Mouse (Mus musculus): ENCODE results near the gene Myod1.
A peak's percentile ranks its signal among the peaks of the same experiment; 100 is the strongest.

The Myod1 gene

DNA sequence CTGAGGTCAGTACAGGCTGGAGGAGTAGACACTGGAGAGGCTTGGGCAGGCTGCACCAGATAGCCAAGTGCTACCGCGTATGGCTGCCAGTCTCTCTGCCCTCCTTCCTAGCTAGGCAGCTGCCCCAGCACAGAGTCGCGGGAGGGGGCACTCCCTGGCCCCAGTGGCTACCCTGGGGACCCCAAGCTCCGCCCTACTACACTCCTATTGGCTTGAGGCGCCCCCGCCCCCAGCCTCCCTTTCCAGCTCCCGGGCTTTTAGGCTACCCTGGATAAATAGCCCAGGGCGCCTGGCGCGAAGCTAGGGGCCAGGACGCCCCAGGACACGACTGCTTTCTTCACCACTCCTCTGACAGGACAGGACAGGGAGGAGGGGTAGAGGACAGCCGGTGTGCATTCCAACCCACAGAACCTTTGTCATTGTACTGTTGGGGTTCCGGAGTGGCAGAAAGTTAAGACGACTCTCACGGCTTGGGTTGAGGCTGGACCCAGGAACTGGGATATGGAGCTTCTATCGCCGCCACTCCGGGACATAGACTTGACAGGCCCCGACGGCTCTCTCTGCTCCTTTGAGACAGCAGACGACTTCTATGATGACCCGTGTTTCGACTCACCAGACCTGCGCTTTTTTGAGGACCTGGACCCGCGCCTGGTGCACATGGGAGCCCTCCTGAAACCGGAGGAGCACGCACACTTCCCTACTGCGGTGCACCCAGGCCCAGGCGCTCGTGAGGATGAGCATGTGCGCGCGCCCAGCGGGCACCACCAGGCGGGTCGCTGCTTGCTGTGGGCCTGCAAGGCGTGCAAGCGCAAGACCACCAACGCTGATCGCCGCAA is at the start of gene Myod1:
Gene Myod1 (plus strand): TSS at position 303 of the 836 bp plus-strand sequence.
- no peak for DNase-seq

DNA sequence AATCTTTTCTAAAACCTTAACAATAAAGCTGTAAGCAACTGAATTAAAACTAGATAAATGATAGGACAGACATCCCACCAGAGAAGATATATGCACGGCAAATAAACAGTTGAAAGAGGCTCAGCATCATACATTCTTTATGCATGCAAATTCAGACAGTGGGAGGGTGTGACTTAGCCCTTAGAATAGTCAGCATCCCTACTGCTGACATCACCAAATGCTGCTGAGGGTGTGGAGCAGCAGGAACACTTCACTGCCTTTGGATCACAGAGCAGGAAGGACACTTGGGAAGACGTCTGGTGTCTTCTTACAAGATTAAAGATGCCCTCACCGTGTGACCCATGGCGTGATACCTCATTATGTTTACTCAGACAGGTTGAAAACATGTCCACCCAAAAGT is 48.4 kb upstream of the Myod1 start:
- no peak for DNase-seq

DNA sequence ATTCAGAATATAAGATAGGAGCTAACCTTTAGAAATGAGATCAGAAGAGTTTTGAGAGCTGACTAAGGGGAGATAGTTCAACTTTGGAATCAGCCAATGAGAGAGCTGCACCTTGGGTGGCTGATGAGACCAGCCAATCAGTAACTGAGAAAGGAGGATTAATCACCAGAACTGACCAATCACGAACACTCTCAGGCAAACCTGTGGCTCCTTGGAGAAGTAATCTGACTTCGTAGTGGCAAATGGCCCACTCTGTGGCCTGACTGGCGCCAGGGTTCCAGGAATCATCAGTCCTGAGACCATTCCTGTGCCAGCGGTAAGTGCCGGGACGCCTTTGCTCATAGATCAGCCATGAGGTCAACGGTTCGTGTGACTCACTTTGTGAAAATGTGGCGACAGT is 38.9 kb upstream of the Myod1 start:
- no peak for DNase-seq

DNA sequence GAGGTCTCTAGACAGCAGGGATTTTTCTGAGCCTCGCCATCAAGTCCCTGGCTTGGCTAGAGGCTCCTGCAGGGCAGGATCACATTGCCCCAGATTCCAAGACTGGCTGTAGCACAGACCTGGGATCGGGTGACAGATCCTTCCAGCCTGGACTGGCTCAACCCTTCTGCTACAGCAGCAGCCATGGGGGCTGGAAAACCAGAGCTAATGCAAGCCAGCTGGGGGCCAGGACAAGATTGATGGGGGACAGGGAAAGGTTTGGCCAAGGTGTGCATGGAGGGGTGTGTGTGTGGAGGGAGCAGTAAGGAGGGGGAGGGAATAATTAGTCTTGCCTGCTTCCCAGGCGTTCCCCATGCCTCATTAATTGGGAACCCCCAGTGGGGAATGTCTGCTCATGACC is 36.5 kb upstream of the Myod1 start:
- no peak for DNase-seq

DNA sequence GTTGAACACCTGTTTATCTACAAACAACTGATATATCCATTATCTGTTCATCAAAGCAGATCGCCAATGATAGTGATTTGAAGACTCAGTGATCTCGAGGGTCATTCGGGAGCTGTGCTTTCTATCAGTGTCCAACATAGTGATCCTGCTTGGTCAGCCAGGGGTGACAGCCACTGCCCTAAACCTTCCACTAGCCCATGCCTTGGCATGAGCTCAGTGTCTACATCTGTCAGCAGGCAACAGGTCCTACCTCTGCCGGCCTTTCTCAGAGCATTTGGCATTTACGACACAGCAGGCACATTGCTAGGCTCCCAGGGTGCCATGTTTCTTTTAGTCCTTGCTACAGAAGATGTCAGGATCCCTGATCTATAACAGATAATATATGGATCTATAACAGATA is 36.0 kb upstream of the Myod1 start:
- DNase-seq = no peak

DNA sequence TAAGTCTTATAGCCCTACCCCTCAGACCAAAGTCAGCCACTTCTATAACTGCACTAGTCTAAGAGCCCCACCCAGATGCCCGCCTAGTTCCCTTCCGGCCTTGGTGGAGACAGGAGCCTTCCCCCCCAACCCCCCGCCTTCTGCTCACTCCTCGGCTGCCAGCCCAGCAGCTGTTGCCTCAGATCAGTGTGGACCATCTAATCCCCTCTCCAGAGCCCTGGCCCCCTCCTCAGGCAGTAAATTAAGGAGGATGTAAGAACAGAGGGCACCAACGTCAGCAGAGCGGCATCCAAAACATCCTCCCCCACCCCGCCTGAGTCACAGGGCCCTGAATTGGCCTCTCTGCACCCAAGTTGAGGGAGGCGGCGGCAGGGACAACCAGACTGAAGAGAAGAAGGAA is 34.8 kb upstream of the Myod1 start:
- no peak for DNase-seq

DNA sequence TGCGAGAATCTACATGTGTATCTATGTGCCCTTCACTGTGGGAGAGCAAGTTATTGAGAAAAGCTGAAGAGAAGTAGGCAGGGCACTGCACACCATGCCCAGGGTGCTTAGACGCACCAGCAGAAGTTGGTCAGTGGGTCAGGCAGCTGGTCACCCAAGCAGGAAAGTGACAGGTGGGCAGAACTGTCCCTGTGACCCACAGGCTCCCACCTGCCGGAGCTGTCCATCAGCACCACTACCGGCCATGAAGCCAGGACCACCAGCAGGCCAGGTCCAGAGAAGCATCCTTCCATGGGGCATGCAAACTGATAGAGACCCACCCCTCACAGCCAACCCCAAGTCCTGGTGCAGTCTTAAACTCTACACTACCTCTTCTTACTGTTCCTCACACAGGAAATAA is 28.6 kb upstream of the Myod1 start:
- DNase-seq = no peak

DNA sequence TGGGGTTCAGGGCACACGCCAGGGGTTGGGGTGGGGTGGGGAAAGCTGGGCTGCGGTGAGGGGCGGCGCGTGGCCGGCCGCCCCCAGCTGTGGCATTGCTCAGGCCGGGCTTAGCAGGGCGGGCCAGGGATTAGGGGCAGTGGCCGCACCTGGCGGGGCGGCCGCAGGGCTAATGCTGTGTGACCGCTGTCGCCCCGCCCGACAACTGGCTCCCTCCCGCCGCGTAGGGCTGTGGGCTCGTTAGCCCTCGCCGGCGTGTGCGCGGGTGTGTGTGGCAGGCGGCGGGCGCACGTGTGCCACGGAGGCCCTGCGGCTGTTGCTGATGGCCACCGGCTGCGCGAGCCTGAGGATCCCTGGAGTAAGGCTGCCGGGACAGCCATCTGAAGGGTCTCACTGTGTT is 27.5 kb upstream of the Myod1 start:
- DNase-seq = no peak

DNA sequence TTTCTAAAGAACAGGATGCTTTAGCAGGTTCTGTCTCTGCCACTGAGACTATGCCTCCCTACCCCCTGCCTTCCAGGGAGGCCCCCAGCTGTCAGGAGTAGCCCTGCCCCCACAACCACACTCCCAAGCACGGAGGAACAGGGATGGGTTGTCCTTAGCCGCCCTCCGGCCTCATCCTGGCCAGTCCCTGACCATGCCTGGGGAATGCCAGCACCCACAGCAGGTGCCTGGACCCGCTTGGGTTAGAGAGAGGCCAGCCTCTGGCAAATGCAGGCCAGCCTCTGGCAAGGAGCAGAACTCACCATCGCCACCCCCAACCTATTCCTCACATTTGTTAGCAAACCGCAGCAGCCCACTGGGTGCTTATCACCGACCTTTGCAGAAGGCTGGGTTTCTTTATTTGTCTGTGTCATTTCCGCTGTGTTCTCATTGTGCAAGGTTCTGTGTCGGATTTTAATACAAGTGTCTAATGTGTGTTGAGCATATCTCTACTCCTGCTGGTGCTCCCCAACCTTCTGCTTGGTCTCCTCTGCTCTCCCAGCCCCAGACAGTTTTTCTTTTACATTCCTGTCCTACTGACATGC is 26.1 kb upstream of the Myod1 start:
- DNase-seq = no peak

DNA sequence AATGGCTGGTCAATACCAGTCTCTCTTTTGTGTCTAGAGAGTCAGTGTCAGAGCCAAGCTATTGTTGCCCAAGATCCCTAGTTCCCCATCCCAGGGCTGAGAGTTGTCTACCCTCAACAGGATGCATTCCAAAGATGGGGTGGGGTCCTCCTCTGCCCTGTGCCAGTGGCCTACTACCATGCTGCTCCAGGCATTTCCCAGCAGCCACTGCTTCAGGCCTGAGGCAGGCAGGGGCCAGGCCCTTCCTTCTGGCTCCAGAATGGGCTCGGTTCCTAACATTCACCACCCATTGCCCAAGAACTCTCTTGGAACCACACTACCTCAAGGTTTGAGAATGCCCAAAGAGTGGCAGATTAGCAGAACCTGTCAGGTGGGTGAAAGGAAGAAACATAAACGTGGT is 23.5 kb upstream of the Myod1 start:
- no peak for DNase-seq

DNA sequence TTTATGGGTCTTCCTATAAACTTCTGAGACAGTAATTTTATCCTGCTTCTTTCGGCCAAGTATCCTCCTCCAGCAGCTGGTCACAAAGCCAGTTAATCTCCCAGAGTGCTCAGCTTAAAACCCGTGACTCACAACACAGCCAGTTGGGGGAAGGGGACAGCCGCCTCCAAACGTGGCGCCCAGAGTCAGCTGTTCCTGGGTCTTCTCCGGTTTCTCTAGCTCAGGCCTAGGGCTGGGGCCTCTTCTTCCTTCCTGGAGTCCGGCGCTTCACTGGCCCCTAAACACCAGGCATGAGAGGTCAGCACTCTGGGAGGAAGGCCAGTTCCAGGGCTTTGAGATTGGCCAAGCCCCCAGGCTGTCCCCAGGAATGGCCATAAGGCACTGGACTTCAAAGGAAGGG is 23.1 kb upstream of the Myod1 start:
- DNase-seq = no peak

DNA sequence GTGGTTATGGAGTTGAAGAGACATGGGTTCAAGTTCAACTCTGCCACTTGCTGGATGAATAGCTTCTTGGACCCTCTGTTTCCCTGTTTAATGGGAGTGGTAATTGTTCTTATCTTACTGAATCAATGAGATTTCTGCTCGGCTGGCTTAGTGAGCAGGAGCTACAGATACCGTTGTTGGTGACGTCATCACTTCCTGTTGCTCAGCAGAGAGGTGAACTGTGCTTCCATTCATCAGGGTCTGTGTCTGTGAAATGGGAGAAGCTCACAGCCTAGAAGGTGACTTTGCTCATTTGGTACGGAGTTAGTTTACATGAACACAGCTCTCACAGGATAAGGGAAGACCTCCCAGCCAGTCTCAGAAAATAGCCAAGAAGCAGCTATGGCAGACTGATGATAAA is 22.4 kb upstream of the Myod1 start:
- DNase-seq = no peak

DNA sequence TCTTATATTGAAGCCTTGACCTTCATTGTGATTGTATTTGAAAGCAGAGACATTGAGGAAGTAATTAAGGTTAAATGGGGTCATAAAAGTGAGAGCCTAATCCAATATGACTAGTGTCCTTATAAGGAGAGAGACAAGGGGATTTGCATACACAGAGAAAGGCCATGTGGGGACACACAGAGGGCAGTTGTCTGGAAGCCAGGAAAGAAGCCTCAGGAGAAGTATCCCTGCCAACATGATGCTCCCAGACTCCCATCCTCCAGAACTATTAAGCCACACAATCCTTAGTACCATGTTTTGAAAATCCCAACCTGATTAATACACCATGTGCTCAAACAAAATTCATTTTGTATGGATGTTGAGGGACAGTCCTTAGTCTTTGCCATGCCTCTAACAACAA is 14.5 kb upstream of the Myod1 start:
- DNase-seq = no peak

DNA sequence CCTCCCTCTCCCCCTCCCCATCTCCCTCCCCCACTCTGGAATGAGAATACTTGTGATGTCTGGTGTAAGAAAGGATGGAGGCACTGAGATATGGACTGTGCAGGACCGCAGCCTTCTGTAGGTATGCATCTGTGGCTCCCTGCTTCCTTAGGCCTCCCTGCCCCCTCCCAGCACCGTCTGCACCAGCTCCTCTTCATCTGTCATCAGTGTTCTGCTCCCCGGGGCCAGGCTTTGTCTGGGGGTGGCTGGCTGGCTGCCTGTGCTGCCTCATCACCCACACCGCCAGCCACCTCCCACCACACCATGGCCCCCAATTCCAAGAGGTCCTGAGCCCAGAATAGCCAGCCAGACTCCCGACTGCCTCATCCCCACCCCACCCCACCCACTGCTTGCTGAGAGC is 12.1 kb upstream of the Myod1 start:
- no peak for DNase-seq

DNA sequence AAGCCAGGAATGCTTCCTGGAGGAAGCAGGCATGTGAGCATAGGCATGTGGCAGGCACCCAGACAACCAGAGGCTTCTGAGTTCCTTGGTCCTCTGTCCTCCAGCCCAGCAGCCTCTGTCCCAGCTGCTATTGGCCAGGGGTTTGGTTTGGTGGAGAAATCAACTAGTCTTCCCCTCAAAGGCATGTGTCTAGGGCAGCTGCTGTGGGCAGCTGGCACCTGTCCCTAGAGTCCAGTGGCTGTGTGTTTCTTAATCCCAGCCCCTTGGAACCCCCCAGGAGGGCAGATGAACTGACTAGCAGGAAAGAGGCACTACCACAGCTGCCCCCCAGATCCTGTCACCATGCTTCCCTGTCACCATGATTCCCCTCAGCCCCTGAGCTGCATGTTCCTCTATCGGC is 10.5 kb upstream of the Myod1 start:
- no peak for DNase-seq

DNA sequence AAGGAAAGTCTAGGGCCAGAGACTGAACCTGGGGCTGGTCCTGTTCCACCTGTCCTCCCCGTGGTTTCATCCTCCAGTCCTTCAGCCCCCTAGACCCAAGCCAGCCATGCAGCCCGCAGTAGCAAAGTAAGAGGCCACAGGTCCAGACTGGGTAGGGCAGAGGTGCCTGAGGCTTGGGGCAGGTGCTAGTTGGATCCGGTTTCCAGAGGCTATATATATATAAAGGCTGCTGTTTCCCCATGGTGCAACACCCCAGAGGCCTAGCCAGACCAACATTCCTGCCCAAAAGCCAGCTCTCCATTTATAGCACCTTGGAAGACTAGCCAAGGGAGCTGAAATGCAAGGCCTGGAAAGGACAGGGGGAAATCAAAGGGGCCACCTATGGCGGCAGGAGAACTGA is 5.2 kb upstream of the Myod1 start:
- DNase-seq = no peak

DNA sequence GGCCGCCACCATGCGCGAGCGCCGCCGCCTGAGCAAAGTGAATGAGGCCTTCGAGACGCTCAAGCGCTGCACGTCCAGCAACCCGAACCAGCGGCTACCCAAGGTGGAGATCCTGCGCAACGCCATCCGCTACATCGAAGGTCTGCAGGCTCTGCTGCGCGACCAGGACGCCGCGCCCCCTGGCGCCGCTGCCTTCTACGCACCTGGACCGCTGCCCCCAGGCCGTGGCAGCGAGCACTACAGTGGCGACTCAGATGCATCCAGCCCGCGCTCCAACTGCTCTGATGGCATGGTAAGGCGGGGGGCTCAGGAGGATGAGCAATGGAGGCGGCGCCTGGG is 703 bp downstream of the Myod1 start:
- DNase-seq = no peak

DNA sequence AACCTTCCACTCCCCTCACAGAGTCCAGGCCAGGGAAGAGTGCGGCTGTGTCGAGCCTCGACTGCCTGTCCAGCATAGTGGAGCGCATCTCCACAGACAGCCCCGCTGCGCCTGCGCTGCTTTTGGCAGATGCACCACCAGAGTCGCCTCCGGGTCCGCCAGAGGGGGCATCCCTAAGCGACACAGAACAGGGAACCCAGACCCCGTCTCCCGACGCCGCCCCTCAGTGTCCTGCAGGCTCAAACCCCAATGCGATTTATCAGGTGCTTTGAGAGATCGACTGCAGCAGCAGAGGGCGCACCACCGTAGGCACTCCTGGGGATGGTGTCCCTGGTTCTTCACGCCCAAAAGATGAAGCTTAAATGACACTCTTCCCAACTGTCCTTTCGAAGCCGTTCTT is 1.8 kb downstream of the Myod1 start:
- no peak for DNase-seq

DNA sequence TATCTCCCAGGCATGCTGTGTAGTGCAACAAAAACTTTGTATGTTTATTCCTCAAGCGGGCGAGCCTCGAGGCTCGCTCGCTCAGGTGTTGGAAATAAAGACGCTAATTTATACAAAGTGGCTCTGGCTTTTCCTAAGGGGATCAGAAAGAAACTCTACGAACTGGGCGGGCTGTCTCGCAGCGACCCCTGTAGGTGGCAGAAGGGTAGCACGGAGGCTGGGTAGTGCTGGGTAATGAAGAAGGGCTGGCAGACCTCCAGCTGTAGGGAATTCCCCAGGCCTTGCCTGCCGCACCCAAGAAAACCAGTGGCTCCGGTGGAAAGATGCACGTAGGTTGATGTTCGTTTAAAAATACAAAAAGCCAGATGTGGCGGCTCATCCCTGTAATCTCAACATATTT is 2.7 kb downstream of the Myod1 start:
- DNase-seq = peak; percentile 36

DNA sequence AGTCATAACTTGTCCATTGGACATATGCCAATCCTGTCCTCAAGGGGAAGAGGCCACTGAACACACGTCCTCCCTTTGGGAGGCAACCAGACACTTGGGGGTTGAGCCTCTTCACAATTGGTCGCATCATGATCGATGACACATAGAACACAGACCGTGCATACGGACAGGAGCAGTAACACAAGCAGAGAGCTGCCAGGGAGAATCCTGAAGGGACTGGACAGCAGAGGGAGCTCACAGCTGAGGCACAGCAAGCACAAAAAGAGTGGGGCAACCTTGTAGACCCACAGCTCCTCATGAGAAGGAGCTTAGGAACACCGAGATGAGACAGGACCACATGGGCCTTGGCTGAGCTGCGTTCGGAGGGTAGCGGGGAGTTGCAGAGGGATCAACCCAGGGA is 4.4 kb downstream of the Myod1 start:
- no peak for DNase-seq

DNA sequence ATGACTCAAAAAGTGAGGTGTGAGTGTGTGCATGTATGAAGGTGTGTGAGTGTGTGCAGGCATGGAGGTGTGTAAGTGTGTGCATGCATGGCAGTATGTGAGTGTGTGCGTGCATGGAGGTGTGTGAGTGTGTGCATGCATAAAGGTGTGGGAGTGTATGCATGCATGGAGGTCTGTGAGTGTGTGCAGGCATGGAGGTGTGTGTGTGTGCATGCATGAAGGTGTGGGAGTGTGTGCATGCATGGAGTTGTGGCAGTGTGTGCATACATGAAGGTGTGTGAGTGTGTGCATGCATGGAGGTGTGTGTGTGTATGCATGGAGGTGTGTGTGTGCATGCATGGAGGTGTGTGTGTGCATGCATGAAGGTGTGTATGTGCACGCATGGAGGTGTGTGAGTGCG is 11.2 kb downstream of the Myod1 start:
- DNase-seq = no peak

DNA sequence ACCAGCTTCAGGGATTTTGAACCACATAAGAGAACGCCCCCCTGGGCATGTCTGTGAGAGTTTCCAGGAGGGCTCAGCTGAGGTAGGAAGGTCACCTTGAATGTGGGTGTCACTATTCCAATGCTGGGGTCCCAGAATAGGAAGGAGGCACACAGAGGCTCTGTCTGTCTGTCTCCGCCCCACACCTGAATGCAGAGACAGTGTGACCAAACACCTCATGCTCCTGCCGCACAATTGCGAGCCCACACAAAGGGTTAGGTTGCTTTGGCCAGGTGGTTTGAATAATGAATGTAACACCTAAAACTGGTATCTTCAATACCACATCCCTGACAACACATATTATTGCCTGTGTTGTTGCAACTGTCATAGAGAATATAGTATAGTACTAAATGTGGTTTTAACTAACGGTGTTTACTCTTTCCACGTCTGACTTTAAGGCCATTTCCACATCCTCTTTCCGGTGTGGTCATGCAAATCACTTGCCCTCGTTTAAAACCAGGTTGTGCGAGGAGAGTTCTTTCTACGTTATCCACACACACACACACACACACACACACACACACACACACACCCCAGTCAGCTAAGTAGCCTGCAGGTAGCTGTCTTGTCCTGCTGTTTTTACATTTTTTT is 13.3 kb downstream of the Myod1 start:
- no peak for DNase-seq

DNA sequence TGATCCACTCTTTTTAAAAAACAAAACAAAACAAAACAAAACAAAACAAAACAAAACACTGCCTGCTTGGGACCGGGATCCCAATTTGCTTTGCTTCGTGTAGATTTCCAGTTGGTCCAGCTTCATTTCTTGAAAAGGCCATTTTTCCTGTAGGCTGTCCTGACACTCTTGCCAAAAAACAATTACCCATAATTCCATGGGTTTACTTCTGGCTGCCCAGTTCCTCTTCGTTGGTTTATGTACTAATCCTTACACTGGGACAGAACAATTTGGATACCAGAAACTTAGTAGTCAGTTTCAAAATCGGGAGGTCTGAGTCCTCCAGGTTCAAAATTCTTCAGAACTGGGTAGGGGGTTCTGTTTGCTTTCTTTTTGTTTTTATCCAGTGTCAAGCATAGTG is 14.0 kb downstream of the Myod1 start:
- no peak for DNase-seq

DNA sequence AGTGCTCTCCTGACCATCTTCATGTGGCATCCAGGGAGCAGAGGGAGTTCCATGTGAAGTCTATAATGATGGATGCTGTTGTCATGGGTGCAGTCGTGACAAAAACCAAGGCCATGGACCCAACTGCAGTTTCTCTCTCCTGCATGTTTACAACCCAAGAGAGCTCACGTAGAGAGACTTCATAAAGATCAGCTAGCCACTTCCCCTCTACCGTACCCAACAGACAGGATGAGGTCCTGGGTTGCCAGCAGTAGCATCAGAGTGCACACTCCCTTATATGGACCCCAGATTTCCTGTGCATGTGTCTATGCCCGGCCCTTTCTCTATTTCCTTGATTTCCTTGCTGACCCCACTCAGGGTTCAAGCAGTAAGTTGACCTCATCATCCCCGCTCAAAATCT is 15.4 kb downstream of the Myod1 start:
- no peak for DNase-seq

DNA sequence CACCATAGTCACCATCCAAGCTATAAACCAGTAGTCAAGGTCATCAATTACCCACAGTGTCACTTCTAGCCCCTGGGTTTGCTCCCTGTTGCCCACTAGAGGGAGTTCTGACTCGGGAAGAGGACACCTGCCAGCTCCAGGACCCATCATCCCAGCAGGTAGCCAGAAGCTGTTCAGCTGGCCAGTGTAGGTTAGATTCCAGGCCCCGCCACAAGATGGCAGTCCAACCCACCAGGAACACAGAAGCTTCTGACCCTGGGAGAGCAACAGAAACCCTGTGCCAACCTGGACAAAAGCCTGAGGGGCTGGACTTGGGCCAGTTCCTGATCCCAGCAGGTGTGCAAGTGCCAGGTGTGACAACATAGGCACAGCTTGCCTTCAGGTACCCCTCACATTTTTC is 16.8 kb downstream of the Myod1 start:
- peak; percentile 88 for DNase-seq

Measured in kidney, adult 18-20 months (tissue).